Mouse (Mus musculus) stomach, embryonic 14.5 days (tissue): Measurements from ENCODE around the gene Dgke. TPM values are rescaled to one million over a fixed set of nuclear protein-coding genes. Genes with fewer than 3 reads are reported as not detected.

Source experiments
- ATAC-seq: fragments of 200-750 bp; cut with Nextera tagmentation; 2 replicates; pipeline ENCODE4 v1.8.0; 2017; ENCODE audit warnings: low read depth, moderate TSS enrichment; ENCODE audit not compliant: insufficient number of reproducible peaks, insufficient read depth, low FRiP score
- H3K27ac ChIP-seq: fragments of 300-500 bp; sonication (generic); 2 replicates; pipeline ENCODE4 v1.5.1; 2014; ENCODE audit warnings: mild to moderate bottlenecking, low read length, moderate library complexity, mixed read lengths
- H3K27me3 ChIP-seq: fragments of 300-500 bp; sonication (generic); 2 replicates; pipeline ENCODE4 v1.6.1; 2014; ENCODE audit warnings: low read length, control low read depth, mixed read lengths; ENCODE audit not compliant: control insufficient read depth, insufficient read depth
- H3K36me3 ChIP-seq: fragments of 300-500 bp; sonication (generic); 2 replicates; pipeline ENCODE4 v1.6.1; 2014; ENCODE audit warnings: mild to moderate bottlenecking, control low read depth, low read length, moderate library complexity, mixed read lengths; ENCODE audit not compliant: control insufficient read depth, insufficient read depth
- H3K4me1 ChIP-seq: fragments of 300-500 bp; sonication (generic); 2 replicates; pipeline ENCODE4 v1.6.1; 2014; ENCODE audit warnings: low read length, control low read depth, mixed read lengths; ENCODE audit not compliant: control insufficient read depth, insufficient read depth
- H3K4me2 ChIP-seq: fragments of 300-500 bp; sonication (generic); replicated peaks from 2 replicates; pipeline ENCODE4 v1.6.1; 2014; ENCODE audit warnings: low read depth, low read length, control low read depth
- H3K4me3 ChIP-seq: fragments of 300-500 bp; sonication (generic); 2 replicates; pipeline ENCODE4 v1.5.1; 2014; ENCODE audit warnings: low read depth, low read length, control low read depth
- H3K9ac ChIP-seq: fragments of 300-500 bp; sonication (generic); replicated peaks from 2 replicates; pipeline ENCODE4 v1.6.1; 2014; ENCODE audit warnings: low read depth, mild to moderate bottlenecking, control low read depth, low read length, moderate library complexity, mixed read lengths
- H3K9me3 ChIP-seq: fragments of 300-500 bp; sonication (generic); 2 replicates; pipeline ENCODE4 v1.6.1; 2016; ENCODE audit warnings: low read depth, low read length, control low read depth; ENCODE audit not compliant: control insufficient read depth
- WGBS: fragments of 180-500 bp; shearing (Covaris S2); extraction: QIAGEN DNeasy Blood & Tissue Kit; methylation state at CpG from one replicate; pipeline ENCODE4 v1.1.7; 2014; 5-methylcytosine and 5-hydroxymethylcytosine counted together
- polyA plus RNA-seq: library from polyadenylated mRNA; unstranded; fragments of >200 nt; fragmentation: Nextera tagmentation; extraction: Ambion mirVana; gene quantifications from 2 replicates; pipeline ENCODE4 v1.2.1, GENCODE M21; 2014

The Dgke gene
- polyA plus RNA-seq, 1 experiment from 2014 or later = 5.2 TPM

DNA sequence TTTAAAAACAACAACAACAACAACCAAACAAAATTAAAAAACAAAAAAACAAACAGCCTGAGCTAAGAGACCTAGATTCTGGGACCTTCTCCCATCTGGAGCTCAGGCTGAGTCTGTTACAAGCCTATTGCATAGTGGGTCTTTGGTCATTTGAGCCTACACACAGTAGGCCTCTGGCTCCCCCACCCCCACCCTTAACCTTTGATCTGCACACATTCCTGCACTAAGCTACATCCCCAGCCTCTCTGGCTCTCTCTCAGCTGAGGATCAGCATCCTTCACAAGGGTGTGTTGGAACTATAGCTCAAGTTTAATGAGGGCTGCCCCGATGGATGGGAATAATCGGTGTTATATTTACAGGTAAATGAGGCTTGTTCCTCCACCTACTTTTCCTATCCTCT is 71.0 kb downstream of the Dgke start:
- 89% methylated on average over 2 of the region's 2 CpGs for WGBS
- H3K9me3 ChIP-seq = no peaks in the 10 kb centered on the region

DNA sequence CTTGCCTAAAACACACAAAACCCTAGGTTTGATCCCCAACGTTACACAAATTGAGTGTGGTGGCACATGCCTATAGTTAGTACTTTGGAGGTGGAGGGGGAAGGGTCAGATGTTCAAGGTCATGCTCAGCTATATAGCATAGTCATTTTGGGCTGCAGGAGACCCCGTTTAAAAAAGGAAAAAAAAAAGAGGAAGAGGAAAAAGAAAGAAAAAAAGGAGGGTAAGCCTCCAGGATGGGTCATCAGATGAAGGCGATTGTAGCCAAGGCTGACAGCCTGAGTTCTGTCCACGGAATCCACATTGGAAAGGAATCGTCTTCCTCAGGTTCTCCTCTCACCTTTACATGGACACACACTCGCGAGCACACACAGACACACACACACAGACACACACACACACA is 72.2 kb downstream of the Dgke start:
- H3K4me3 ChIP-seq = no peak overlapping the region
- no peaks in the 10 kb centered on the region for H3K27me3 ChIP-seq
- H3K4me1 ChIP-seq = no peaks in the 10 kb centered on the region
- H3K9me3 ChIP-seq = no peaks in the 10 kb centered on the region
- no peak for ATAC-seq
- peaks cover 8% of the 10 kb centered on the region; the same call in 1 of the 2 replicates for H3K36me3 ChIP-seq
- H3K4me2 ChIP-seq = no peak overlapping the region
- no peak overlapping the region for H3K27ac ChIP-seq
- WGBS = 84% methylated on average over 7 of the region's 7 CpGs
- no peak overlapping the region for H3K9ac ChIP-seq

More for the DNA sequence above, 71.0 kb downstream of the Dgke start:
- no peak overlapping the region for H3K4me2 ChIP-seq
- H3K4me1 ChIP-seq = no peaks in the 10 kb centered on the region
- H3K36me3 ChIP-seq = peaks cover 6% of the 10 kb centered on the region; the same call in 1 of the 2 replicates
- H3K27me3 ChIP-seq = no peaks in the 10 kb centered on the region
- H3K9ac ChIP-seq = no peak overlapping the region
- no peak for ATAC-seq
- H3K27ac ChIP-seq = no peak overlapping the region
- H3K4me3 ChIP-seq = no peak overlapping the region

DNA sequence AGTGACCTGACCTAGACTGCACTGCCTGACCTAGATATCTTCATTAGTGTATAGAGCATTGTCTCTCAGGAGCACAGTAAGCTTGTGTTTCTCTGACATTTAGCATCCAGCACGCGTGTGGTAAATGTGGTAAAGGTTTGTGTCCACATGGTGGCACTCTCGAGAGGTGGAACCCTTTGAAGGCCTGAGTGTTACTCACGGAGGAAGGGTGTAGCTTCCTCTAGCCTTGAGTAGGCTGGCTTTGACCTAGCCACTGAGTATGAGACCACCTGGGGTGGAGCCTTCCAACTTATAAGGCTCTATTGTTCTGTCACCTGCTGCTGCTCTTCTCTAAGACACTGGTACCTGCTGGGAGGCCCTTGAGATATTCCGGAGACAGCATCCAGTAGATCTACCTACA is 73.0 kb downstream of the Dgke start:
- 18% methylated on average over 5 of the region's 5 CpGs for WGBS

DNA sequence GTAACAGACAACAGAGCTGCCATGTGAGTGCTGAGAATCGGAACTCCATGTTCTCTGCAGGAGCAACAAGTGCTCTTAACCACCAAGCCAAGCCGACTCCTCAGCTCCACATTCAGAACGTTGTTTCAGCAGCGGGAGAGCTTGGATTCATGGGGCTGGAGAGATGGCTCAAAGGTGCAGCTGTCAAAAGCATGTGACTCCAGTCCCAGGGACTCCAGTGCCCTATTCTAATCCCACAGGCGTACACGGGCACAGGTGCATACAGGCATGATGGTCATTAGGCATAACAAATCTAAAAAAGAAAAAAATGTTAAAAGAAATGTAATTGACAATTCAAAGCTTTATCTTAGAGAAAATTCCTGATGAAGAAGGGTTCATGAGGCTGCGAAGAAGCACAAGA is 73.5 kb downstream of the Dgke start:
- Histone ChIP-seq H3K9ac (no peak overlapping the region), H3K27me3 (no peaks in the 10 kb centered on the region), H3K27ac (no peak overlapping the region), H3K4me1 (no peaks in the 10 kb centered on the region), H3K4me2 (no peak overlapping the region), H3K36me3 (peaks cover 8% of the 10 kb centered on the region; the same call in 1 of the 2 replicates), H3K4me3 (no peak overlapping the region), H3K9me3 (no peaks in the 10 kb centered on the region)
- no peak for ATAC-seq
- WGBS = 50% methylated on average over 7 of the region's 7 CpGs

More for the DNA sequence above, 73.0 kb downstream of the Dgke start:
- Histone ChIP-seq H3K4me1 (no peaks in the 10 kb centered on the region), H3K4me2 (no peak overlapping the region), H3K4me3 (no peak overlapping the region), H3K9ac (no peak overlapping the region), H3K36me3 (peaks cover 8% of the 10 kb centered on the region; the same call in 1 of the 2 replicates), H3K9me3 (no peaks in the 10 kb centered on the region), H3K27me3 (no peaks in the 10 kb centered on the region), H3K27ac (no peak overlapping the region)
- peak; percentile 58; the same call in 1 of the 2 replicates for ATAC-seq

DNA sequence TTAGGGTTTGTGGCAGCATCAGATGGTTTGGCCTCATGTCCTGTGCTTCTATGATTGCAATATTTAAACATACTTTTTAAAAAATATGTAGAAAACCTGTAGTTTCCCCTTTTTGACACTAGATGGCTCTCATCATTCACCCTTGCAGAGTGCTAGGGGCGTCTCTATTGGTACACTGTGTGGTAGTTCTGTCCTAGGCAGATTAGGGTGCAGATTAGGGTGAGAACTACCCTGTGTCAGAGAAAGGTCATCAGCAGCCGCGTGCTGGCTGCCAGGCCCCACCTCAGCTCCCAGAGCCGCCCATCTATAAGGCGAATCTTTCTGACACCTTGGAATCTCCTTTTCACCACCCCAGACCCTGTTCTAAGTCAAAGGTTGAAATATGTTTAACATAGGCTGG is 77.1 kb downstream of the Dgke start:
- peak; percentile 42; the same call in 1 of the 2 replicates for ATAC-seq
- Histone ChIP-seq H3K4me3 (no peak overlapping the region), H3K27ac (no peak overlapping the region), H3K9ac (no peak overlapping the region), H3K36me3 (peaks cover 28% of the 10 kb centered on the region), H3K4me2 (no peak overlapping the region), H3K9me3 (no peaks in the 10 kb centered on the region), H3K27me3 (no peaks in the 10 kb centered on the region), H3K4me1 (no peaks in the 10 kb centered on the region)
- WGBS = 63% methylated on average over 5 of the region's 5 CpGs

DNA sequence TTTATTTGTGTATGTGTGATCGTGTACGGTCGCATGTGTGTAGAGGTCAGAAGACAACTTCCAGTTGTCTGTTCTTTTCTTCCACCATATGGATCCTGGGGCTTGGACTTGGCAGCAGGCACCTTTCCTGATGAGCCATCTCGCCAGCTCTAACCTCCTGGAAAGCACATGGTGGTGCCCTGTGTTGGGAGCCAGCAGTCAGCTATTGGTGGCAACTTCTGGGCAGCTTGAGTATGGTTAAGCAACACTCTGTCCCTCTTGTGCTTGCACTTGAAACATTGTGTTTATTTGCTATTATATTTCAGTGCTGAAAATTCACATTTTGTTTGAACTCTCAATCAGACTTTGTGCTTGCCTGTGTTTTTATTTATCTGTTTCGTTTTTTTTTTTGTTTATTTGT is 77.7 kb downstream of the Dgke start:
- no peak overlapping the region for H3K9ac ChIP-seq
- H3K27me3 ChIP-seq = no peaks in the 10 kb centered on the region
- no peaks in the 10 kb centered on the region for H3K4me1 ChIP-seq
- H3K4me3 ChIP-seq = no peak overlapping the region
- H3K36me3 ChIP-seq = peaks cover 34% of the 10 kb centered on the region
- ATAC-seq = no peak
- H3K9me3 ChIP-seq = no peaks in the 10 kb centered on the region
- WGBS = 79% methylated on average over 5 of the region's 5 CpGs
- no peak overlapping the region for H3K4me2 ChIP-seq
- no peak overlapping the region for H3K27ac ChIP-seq

DNA sequence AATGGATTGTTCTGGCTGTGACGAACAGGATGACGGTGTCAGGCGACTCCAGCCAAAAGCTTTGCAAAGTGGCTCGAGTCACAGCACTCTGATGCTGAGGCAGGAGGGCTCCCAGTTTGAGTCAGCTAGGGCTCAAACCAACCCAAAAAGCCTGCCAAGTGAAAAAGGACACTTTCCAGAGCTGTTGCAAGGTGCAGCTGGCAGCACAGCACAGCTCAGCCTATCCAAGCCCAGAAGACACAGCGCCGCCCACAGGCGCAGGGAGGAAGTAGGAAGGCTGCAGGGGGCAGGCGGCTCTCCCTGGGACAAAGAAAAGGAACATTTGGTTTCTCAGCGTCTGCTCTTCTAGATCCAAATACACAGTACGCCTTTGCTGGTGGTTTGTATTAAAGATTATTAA is 80.0 kb downstream of the Dgke start:
- no peak for ATAC-seq
- Histone ChIP-seq H3K9me3 (no peaks in the 10 kb centered on the region), H3K4me2 (no peak overlapping the region), H3K9ac (no peak overlapping the region), H3K27me3 (no peaks in the 10 kb centered on the region), H3K4me3 (no peak overlapping the region), H3K27ac (no peak overlapping the region), H3K36me3 (peaks cover 40% of the 10 kb centered on the region), H3K4me1 (no peaks in the 10 kb centered on the region)
- WGBS = 83% methylated on average over 10 of the region's 10 CpGs

Other genes starting within 250 kb of the Dgke start
- gene Akap1, start 202.3 kb downstream of the Dgke start, polyA plus RNA-seq = 20.6 and 23.9 TPM in 2 replicates
- gene Scpep1, start 111.4 kb downstream of the Dgke start, polyA plus RNA-seq = 73.5 and 78.3 TPM in 2 replicates
- not detected in 2 replicates for gene Elobl, start 99.9 kb downstream of the Dgke start, polyA plus RNA-seq
- 11.2 TPM in 2 replicates for gene Coil, start 96.6 kb downstream of the Dgke start, polyA plus RNA-seq
- gene Trim25, start 67.5 kb downstream of the Dgke start, polyA plus RNA-seq = 22.2 and 22.9 TPM in 2 replicates
- gene Gm525, start 7.0 kb upstream of the Dgke start, polyA plus RNA-seq = 2.4 and 3.4 TPM in 2 replicates
- 1.9 and 2.3 TPM in 2 replicates for gene Nog, start 235.5 kb upstream of the Dgke start, polyA plus RNA-seq